Mouse (Mus musculus) midbrain, embryonic 11.5 days (tissue): ENCODE results near the gene Zfp36l1. TPM values are rescaled to one million over a fixed set of nuclear protein-coding genes. Genes with fewer than 3 reads are reported as not detected.

ENCODE experiments used
- ATAC-seq: fragments of 200-750 bp; cut with Nextera tagmentation; 2 replicates; pipeline ENCODE4 v1.8.0; 2017; ENCODE audit warnings: moderate TSS enrichment, moderate library complexity; ENCODE audit not compliant: low FRiP score
- DNase-seq: peaks from one replicate; pipeline ENCODE4 v3.0.0; 2015; ENCODE audit warnings: low spot score; ENCODE audit errors: missing footprints
- H3K27ac ChIP-seq: fragments of 300-500 bp; sonication (generic); 2 replicates; pipeline ENCODE4 v1.5.1; 2014; ENCODE audit warnings: low read depth, low read length
- H3K27me3 ChIP-seq: fragments of 300-500 bp; sonication (generic); 2 replicates; pipeline ENCODE4 v1.6.1; 2014; ENCODE audit warnings: mild to moderate bottlenecking, low read length, moderate library complexity, mixed read lengths; ENCODE audit not compliant: control insufficient read depth, insufficient read depth
- H3K36me3 ChIP-seq: fragments of 300-500 bp; sonication (generic); 2 replicates; pipeline ENCODE4 v1.6.1; 2014; ENCODE audit warnings: mild to moderate bottlenecking, low read length, moderate library complexity, mixed read lengths; ENCODE audit not compliant: control insufficient read depth, insufficient read depth
- H3K4me1 ChIP-seq: fragments of 300-500 bp; sonication (generic); 2 replicates; pipeline ENCODE4 v1.6.1; 2014; ENCODE audit warnings: low read length; ENCODE audit not compliant: control insufficient read depth, insufficient read depth
- H3K4me2 ChIP-seq: fragments of 300-500 bp; sonication (generic); 2 replicates; pipeline ENCODE4 v1.6.1; 2014; ENCODE audit warnings: mild to moderate bottlenecking, moderate library complexity
- H3K4me3 ChIP-seq: fragments of 300-500 bp; sonication (generic); 2 replicates; pipeline ENCODE4 v1.5.1; 2014; ENCODE audit warnings: low read depth, low read length
- H3K9ac ChIP-seq: fragments of 300-500 bp; sonication (generic); 2 replicates; pipeline ENCODE4 v1.6.1; 2014; ENCODE audit warnings: low read length
- H3K9me3 ChIP-seq: fragments of 300-500 bp; sonication (generic); 2 replicates; pipeline ENCODE4 v1.6.1; 2016; ENCODE audit warnings: low read length; ENCODE audit not compliant: control insufficient read depth
- WGBS: fragments of 180-500 bp; shearing (Covaris S2); extraction: QIAGEN DNeasy Blood & Tissue Kit; methylation state at CpG from one replicate; pipeline ENCODE4 v1.1.7; 2014; 5-methylcytosine and 5-hydroxymethylcytosine counted together
- polyA plus RNA-seq: library from polyadenylated mRNA; unstranded; fragments of >200 nt; fragmentation: Nextera tagmentation; extraction: Ambion mirVana; gene quantifications from 2 replicates; pipeline ENCODE4 v1.2.1, GENCODE M21; 2014

The Zfp36l1 gene
- polyA plus RNA-seq, 1 experiment from 2014 or later = 165 TPM

- ATAC-seq (peak; percentile 61; the same call in 1 of the 2 replicates), DNase-seq (peak; percentile 97)
- H3K4me2 ChIP-seq = no peak overlapping the region
- 49% methylated on average over 21 of the region's 21 CpGs for WGBS
- H3K36me3 ChIP-seq = no peaks in the 10 kb centered on the region
- H3K27me3 ChIP-seq = no peaks in the 10 kb centered on the region
- no peaks in the 10 kb centered on the region; the same call in 1 of the 2 replicates for H3K4me1 ChIP-seq
- no peak overlapping the region for H3K4me3 ChIP-seq
- no peak overlapping the region for H3K27ac ChIP-seq
- H3K9ac ChIP-seq = no peak overlapping the region
- H3K9me3 ChIP-seq = no peaks in the 10 kb centered on the region
These were observed 33.7 kb upstream of the Zfp36l1 start for GRCm38 (mm10) chr12:80146227-80147223.

GRCm38 (mm10) chr12:80145365-80145764, 32.6 kb upstream of the Zfp36l1 start:
- no peak overlapping the region for H3K4me2 ChIP-seq
- no peaks in the 10 kb centered on the region for H3K36me3 ChIP-seq
- H3K4me1 ChIP-seq = no peaks in the 10 kb centered on the region; the same call in 1 of the 2 replicates
- no peak overlapping the region for H3K4me3 ChIP-seq
- H3K9ac ChIP-seq = no peak overlapping the region
- H3K27ac ChIP-seq = no peak overlapping the region
- WGBS = 71% methylated on average over 8 of the region's 8 CpGs
- no peak for ATAC-seq
- no peak for DNase-seq
- H3K27me3 ChIP-seq = no peaks in the 10 kb centered on the region
- H3K9me3 ChIP-seq = no peaks in the 10 kb centered on the region

GRCm38 (mm10) chr12:80144846-80145245, 32.0 kb upstream of the Zfp36l1 start:
- ATAC-seq (no peak), DNase-seq (no peak)
- no peaks in the 10 kb centered on the region for H3K27me3 ChIP-seq
- no peaks in the 10 kb centered on the region for H3K9me3 ChIP-seq
- H3K4me1 ChIP-seq = no peaks in the 10 kb centered on the region; the same call in 1 of the 2 replicates
- no peak overlapping the region for H3K4me3 ChIP-seq
- H3K27ac ChIP-seq = no peak overlapping the region
- no peak overlapping the region for H3K4me2 ChIP-seq
- 86% methylated on average over 3 of the region's 3 CpGs for WGBS
- no peak overlapping the region for H3K9ac ChIP-seq
- no peaks in the 10 kb centered on the region for H3K36me3 ChIP-seq

GRCm38 (mm10) chr12:80141470-80141869, 28.7 kb upstream of the Zfp36l1 start:
- Histone ChIP-seq H3K4me3 (no peak overlapping the region), H3K36me3 (no peaks in the 10 kb centered on the region), H3K27ac (no peak overlapping the region), H3K9me3 (no peaks in the 10 kb centered on the region), H3K27me3 (no peaks in the 10 kb centered on the region), H3K9ac (no peak overlapping the region), H3K4me1 (no peaks in the 10 kb centered on the region; the same call in 1 of the 2 replicates), H3K4me2 (no peak overlapping the region)
- WGBS = 29% methylated on average over 7 of the region's 7 CpGs
- DNase-seq (peak; percentile 97), ATAC-seq (no peak)

- ATAC-seq (no peak), DNase-seq (no peak)
- Histone ChIP-seq H3K4me3 (no peak overlapping the region), H3K9me3 (no peaks in the 10 kb centered on the region), H3K27me3 (no peaks in the 10 kb centered on the region), H3K36me3 (no peaks in the 10 kb centered on the region), H3K4me1 (no peaks in the 10 kb centered on the region), H3K9ac (no peak overlapping the region), H3K4me2 (no peak overlapping the region), H3K27ac (no peak overlapping the region)
- 90% methylated on average over 8 of the region's 8 CpGs for whole genome bisulfite sequencing
These were observed 28.2 kb upstream of the Zfp36l1 start for GRCm38 (mm10) chr12:80141011-80141410.

GRCm38 (mm10) chr12:80137744-80138143, 24.9 kb upstream of the Zfp36l1 start:
- ATAC-seq (no peak), DNase-seq (no peak)
- no peak overlapping the region for H3K4me2 ChIP-seq
- H3K9me3 ChIP-seq = no peaks in the 10 kb centered on the region
- no peak overlapping the region for H3K9ac ChIP-seq
- no peaks in the 10 kb centered on the region for H3K4me1 ChIP-seq
- no peaks in the 10 kb centered on the region for H3K36me3 ChIP-seq
- 89% methylated on average over 1 of the region's 1 CpGs for WGBS
- H3K27me3 ChIP-seq = no peaks in the 10 kb centered on the region
- H3K4me3 ChIP-seq = no peak overlapping the region
- no peak overlapping the region for H3K27ac ChIP-seq

GRCm38 (mm10) chr12:80137246-80137645, 24.4 kb upstream of the Zfp36l1 start:
- no peak for DNase-seq
- no peak overlapping the region for H3K4me2 ChIP-seq
- H3K36me3 ChIP-seq = no peaks in the 10 kb centered on the region
- H3K4me1 ChIP-seq = peaks cover 1% of the 10 kb centered on the region; the same call in 1 of the 2 replicates
- WGBS = 85% methylated on average over 6 of the region's 6 CpGs
- no peak overlapping the region for H3K27ac ChIP-seq
- H3K9ac ChIP-seq = no peak overlapping the region
- no peaks in the 10 kb centered on the region for H3K27me3 ChIP-seq
- H3K9me3 ChIP-seq = no peaks in the 10 kb centered on the region
- H3K4me3 ChIP-seq = no peak overlapping the region
- ATAC-seq = no peak

GRCm38 (mm10) chr12:80136264-80136930, 23.6 kb upstream of the Zfp36l1 start:
- peaks cover 10% of the 10 kb centered on the region for H3K4me1 ChIP-seq
- no peak overlapping the region for H3K4me3 ChIP-seq
- H3K9me3 ChIP-seq = no peaks in the 10 kb centered on the region
- H3K36me3 ChIP-seq = no peaks in the 10 kb centered on the region
- DNase-seq (no peak), ATAC-seq (no peak)
- no peak overlapping the region for H3K27ac ChIP-seq
- no peaks in the 10 kb centered on the region for H3K27me3 ChIP-seq
- 95% methylated on average over 12 of the region's 12 CpGs for WGBS
- H3K4me2 ChIP-seq = no peak overlapping the region
- no peak overlapping the region for H3K9ac ChIP-seq

- ATAC-seq = no peak
- Histone ChIP-seq H3K36me3 (no peaks in the 10 kb centered on the region), H3K4me1 (peaks cover 20% of the 10 kb centered on the region), H3K4me3 (no peak overlapping the region), H3K27ac (no peak overlapping the region), H3K9me3 (no peaks in the 10 kb centered on the region), H3K27me3 (no peaks in the 10 kb centered on the region), H3K9ac (no peak overlapping the region), H3K4me2 (no peak overlapping the region)
- 93% methylated on average over 8 of the region's 8 CpGs for WGBS
- no peak for DNase-seq
These were observed 22.4 kb upstream of the Zfp36l1 start for GRCm38 (mm10) chr12:80135173-80135572.
